Mouse (Mus musculus): ENCODE data around the gene Nup133.

Nup133 gene

DNA sequence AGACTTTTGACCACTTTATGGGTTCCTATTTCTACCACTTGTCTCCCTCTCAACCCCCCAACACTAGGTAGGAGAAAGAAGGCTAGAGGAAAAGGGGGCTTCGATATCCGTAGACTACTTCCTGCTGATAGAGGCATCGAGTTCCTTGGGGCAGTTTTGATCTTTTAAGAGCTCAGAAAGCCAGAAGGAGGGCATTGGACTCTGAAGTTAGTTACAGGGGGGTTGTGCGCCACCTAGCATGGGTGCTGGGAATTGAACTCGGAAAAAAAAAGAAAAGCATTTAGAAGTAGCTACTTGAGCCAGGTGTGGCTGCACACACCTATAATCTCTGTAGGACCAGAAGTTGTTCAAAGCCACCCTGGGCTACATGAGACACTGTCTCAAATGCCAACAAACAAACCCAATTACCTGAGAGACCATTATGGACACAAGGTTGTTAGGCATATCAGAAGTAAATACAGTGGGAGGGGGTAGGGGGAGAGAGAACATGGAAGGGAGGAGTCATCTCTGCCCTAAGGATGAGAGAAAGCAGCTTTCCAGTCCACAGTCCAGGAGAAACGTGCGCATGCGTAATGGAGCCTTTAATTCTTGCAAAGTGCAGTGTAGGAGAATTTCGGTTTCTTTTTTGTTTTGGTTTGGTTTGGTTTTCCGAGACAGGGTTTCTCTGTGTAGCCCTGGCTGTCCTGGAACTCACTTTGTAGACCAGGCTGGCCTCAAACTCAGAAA lies 1.2 kb upstream of the Nup133 start:
- DNase-seq, result no peak

GRCm38 (mm10) chr8:123949686-123949986 lies 571 bp upstream of the Nup133 start:
- DNase-seq, result no peak

GRCm38 (mm10) chr8:123929026-123929425 lies 20.0 kb downstream of the Nup133 start:
- no peak for DNase-seq

- no peak for DNase-seq
Measured at GRCm38 (mm10) chr8:123925671-123926070, 23.4 kb downstream of the Nup133 start.

DNA sequence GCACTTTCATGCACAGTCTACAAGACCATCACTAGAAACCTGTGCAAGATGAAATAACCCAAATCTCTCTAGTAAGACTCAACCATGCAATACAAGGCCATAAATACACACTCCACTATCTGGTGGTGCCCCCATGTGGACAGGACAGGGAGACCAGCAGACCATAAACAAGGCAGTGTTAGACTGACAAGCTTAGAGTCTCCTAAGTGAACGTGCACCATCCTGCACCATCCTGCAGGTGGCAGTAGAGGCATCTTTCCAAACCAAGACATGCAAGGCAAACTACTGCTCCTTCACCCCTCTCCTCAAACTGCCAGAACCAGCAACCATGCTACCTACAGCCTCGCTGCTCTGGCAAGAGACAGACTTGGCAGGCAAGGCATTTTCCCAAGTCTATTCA lies 24.3 kb downstream of the Nup133 start:
- peak; percentile 77 for DNase-seq

GRCm38 (mm10) chr8:123914635-123915034 lies 34.4 kb downstream of the Nup133 start:
- DNase-seq, result no peak

- peak; percentile 30 for DNase-seq
Measured at GRCm38 (mm10) chr8:123912265-123912664, 36.8 kb downstream of the Nup133 start.

DNA sequence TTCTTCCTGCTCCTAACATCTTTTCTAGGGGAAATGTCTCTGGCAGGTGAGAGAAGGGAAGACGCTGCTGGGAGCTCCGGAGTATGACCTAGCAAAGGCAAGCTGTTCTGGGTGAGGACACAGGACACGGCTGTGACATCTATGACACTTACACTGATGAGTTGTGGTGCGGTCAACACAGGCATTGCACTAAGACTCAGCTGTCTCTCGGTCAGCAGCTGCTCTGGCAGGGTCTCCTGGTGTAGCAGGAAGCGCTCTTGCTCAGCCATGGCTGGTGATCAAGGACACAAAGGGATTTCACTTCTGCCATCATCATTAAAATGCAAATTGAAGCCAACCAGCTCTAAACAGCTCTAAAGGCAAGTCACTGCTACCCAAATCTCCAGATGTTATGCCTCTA lies 41.5 kb downstream of the Nup133 start:
- DNase-seq, result no peak

DNA sequence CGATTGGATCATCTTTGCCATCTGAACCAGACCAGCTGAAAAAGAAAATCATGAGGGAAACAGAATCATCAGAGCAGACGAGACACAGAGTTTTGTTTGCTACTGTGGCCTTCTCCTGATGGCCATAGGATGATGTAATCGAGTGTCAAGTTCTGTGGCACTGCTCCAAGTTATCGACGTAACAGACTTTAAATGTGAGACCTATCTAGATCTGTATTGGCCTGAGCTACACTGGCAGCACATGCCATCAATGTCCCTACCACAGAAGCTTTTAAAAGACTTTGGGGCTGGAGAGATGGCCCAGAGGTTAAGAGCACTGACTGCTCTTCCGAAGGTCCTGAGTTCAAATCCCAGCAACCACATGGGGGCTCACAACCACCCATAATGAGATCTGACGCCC lies 46.4 kb downstream of the Nup133 start:
- DNase-seq, result no peak

GRCm38 (mm10) chr8:123899366-123899765 lies 49.7 kb downstream of the Nup133 start:
- no peak for DNase-seq

DNA sequence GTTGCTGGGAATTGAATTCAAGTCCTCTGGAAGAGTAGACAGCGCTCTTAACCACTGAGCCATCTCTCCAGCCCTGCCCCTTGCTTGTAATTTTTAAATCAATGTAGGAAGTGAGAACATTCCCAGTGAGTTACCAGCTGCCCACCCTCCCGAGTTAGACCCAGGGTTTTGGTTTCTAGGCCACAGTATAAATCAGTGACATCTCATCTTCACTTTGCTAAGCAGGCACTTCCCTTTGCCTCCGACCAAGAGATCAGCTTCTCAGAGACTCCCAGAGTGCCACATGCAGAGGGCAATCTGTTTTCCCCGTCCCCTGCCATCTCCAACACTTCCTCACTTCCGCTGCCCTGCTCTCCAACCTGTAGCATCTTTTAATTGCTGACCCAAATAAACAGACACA lies 50.5 kb downstream of the Nup133 start:
- DNase-seq, result no peak

DNA sequence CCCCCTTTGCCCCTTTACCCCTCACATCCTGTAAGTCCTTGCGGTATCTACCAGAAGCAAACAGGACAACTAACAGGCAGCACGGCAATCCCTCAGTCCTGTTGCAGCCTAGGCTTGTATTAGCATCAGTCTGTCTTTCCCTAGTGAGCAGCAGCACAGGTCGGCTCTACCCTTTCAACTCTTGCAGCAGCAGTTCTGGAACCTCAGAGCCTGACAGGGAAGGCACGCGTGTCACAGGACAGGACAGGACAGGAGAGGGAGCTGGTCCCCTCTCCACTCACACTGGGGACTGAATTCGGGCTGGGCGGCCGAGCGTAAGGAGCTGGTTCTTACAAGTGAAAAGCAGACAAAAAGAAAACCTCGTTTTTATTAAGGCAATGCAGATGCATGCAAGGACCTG lies 52.3 kb downstream of the Nup133 start:
- no peak for DNase-seq

DNA sequence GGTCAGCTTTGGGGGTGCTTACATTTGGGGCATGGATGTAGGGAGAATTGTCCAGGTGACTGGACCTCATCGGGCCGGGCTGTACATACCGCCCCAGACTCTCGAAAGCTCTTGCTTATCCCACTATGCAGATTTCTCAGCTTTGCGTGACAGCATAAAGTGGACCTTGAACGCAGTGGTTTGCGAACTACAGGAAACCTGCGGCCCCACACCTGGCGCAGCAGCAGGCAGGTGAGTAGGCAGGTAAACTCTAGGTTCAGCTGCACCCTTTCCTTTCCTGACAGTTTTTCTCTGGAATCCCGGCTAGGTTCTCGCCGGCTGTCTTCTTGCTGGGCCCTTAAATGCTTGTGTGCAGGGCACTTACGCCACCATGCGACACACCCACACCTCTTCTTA lies 52.7 kb downstream of the Nup133 start:
- DNase-seq, result no peak

GRCm38 (mm10) chr8:123895680-123896365 lies 53.2 kb downstream of the Nup133 start:
- no peak for DNase-seq

- DNase-seq, result no peak
Measured at GRCm38 (mm10) chr8:123895230-123895629, 53.8 kb downstream of the Nup133 start.

DNA sequence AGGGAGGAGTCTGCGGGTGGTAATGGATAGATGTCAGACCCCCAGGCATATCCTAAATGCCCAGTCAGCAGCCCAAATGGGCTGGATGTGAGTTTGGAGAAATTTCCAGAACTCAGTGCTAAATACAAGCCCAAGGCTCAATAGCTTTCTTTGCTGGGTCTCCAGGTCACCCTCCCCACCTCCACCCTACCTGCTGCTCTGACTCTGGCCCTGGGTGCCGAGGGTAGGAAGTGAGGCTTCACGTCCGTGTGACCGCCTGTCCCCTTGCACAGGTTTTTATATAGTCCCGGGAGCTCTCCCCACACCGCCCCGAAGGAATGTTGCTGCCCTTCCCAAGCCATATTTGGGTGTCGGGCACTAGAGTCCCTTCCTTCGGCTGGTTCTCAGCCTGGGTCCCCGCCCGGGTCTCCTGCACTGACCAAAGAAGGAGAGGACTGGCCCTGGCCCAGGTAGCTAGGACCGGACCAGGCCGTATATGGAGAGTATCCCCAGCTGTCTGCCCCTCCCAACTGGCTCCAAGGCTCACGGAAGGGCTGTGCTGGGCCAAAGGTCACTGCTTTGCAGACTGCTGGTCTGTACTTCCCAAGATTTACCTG lies 54.5 kb downstream of the Nup133 start, which contains the start of gene Acta1:
Gene Acta1 (minus strand): TSS at position 250 of the 596 bp plus-strand sequence.
- no peak for DNase-seq

- no peak for DNase-seq
Measured at GRCm38 (mm10) chr8:123893413-123893812, 55.7 kb downstream of the Nup133 start.

DNA sequence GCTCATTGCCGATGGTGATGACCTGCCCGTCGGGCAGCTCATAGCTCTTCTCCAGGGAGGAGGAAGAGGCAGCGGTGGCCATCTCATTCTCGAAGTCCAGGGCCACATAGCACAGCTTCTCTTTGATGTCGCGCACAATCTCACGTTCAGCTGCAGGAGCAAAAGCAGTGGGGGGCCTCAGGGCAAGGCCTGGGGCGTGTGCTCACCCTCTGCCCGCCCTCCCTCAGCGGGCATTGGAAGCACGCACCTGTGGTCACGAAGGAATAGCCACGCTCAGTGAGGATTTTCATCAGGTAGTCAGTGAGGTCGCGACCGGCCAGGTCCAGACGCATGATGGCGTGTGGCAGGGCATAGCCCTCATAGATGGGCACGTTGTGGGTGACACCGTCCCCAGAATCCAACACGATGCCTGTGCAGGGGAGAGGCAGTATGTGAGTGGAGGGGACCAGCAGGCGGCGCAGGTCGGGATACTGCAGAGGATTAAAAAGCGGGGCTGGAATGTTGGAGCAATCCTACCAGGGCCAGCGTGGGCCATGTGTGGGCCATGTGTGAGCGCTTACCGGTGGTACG lies 56.4 kb downstream of the Nup133 start:
- DNase-seq, result no peak

DNA sequence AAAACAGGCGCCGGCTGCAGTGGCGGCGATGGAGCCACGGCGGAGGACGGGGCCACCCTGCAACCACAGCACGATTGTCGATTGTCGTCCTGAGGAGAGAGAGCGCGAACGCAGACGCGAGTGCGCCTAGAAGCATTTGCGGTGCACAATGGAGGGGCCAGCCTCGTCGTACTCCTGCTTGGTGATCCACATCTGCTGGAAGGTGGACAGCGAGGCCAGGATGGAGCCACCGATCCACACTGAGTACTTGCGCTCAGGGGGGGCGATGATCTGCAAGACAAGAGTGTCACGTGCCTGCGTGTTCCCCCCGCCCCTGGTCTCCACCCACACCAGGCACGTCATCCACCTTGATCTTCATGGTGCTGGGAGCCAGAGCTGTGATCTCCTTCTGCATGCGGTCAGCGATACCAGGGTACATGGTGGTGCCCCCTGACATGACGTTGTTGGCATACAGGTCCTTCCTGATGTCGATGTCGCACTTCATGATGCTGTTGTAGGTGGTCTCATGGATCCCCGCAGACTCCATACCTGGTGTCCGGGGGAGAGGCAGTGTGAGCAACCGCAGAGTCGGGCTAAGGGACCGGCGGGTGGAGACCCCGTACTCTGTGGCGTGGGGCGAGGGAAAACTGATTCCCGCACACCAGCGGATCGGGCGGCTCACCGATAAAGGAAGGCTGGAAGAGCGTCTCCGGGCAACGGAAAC lies 57.0 kb downstream of the Nup133 start:
- DNase-seq, result peak; percentile 85

- no peak for DNase-seq
Measured at GRCm38 (mm10) chr8:123891271-123891670, 57.8 kb downstream of the Nup133 start.

GRCm38 (mm10) chr8:123889797-123890196 lies 59.3 kb downstream of the Nup133 start:
- no peak for DNase-seq

DNA sequence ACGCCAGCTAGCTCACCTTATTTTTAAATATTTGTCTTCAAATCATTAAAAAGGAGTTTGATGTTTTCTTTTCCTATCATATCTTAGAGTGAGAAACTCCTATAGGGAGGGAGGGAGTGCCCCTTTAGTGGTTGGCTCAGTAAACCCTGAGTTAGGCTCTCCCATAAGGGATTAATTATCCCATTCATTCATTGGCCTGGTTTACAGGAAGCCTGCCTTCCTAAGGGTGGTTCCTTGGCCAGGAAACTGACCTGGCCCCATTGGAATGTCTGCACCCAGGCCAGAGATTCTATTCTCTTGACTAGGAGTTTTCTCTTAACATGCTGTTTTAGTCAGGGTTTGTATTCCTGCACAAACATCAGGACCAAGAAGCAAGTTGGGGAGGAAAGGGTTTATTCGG lies 61.1 kb downstream of the Nup133 start:
- DNase-seq, result no peak

DNA sequence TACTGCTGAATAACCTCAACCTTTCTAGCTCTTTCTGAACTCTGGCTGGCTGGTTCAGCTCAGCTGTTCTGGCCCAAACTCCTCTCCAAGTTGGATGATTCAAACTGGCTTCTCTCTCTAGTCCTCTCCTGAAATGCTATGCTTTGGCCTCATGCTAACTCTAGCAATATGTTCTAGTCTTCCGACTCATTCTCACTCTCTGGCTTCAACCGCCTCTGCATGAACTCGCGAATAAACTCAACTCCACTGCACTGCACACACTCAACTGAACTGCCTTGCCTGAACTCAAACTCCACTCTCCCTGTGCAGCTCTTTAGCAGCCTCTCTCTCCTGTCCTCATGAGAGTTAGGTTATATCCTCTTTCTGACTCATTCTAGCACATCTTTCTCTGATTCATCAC lies 61.9 kb downstream of the Nup133 start:
- no peak for DNase-seq
